Mouse (Mus musculus) stomach, postnatal 0 days (tissue): ENCODE results near the gene Pjvk. TPM values are rescaled to one million over a fixed set of nuclear protein-coding genes. Genes with fewer than 3 reads are reported as not detected.

Experiments
- ATAC-seq: fragments of 200-750 bp; cut with Nextera tagmentation; 2 replicates; pipeline ENCODE4 v1.8.0; 2017; ENCODE audit not compliant: low FRiP score, low TSS enrichment
- DNase-seq: peaks from one replicate; pipeline ENCODE4 v3.0.0-alpha.2; 2016; ENCODE audit warnings: low spot score
- H3K27ac ChIP-seq: fragments of 300-500 bp; sonication (generic); replicated peaks from 2 replicates; pipeline ENCODE4 v1.5.1; 2014; ENCODE audit warnings: mild to moderate bottlenecking, control low read depth
- H3K27me3 ChIP-seq: fragments of 300-500 bp; sonication (generic); 2 replicates; pipeline ENCODE4 v1.6.1; 2014; ENCODE audit warnings: low read length; ENCODE audit not compliant: control insufficient read depth, insufficient read depth
- H3K36me3 ChIP-seq: fragments of 300-500 bp; sonication (generic); 2 replicates; pipeline ENCODE4 v1.6.1; 2014; ENCODE audit warnings: low read length, mixed read lengths; ENCODE audit not compliant: control insufficient read depth, insufficient read depth
- H3K4me1 ChIP-seq: fragments of 300-500 bp; sonication (generic); replicated peaks from 2 replicates; pipeline ENCODE4 v1.6.1; 2014; ENCODE audit warnings: antibody characterized with exemption; ENCODE audit not compliant: control insufficient read depth, insufficient read depth
- H3K4me2 ChIP-seq: fragments of 300-500 bp; sonication (generic); replicated peaks from 2 replicates; pipeline ENCODE4 v1.6.1; 2014; ENCODE audit warnings: low read depth, mild to moderate bottlenecking, control low read depth, moderate library complexity
- H3K4me3 ChIP-seq: fragments of 300-500 bp; sonication (generic); 2 replicates; pipeline ENCODE4 v1.5.1; 2014; ENCODE audit warnings: low read depth, low read length, control low read depth
- H3K9ac ChIP-seq: fragments of 300-500 bp; sonication (generic); 2 replicates; pipeline ENCODE4 v1.6.1; 2014; ENCODE audit warnings: mild to moderate bottlenecking, low read length, control low read depth, mixed read lengths
- H3K9me3 ChIP-seq: fragments of 300-500 bp; sonication (generic); 2 replicates; pipeline ENCODE4 v1.6.1; 2016; ENCODE audit warnings: low read length; ENCODE audit not compliant: control insufficient read depth
- CTCF ChIP-seq: IDR thresholded peaks from 2 replicates; pipeline ENCODE4 v1.5.1; 2016; ENCODE audit warnings: antibody characterized with exemption, low read depth, mild to moderate bottlenecking, moderate library complexity
- EP300 ChIP-seq: optimal IDR thresholded peaks from 2 replicates; pipeline ENCODE3; 2016; ENCODE audit warnings: antibody characterized with exemption
- WGBS: fragments of 180-500 bp; shearing (Covaris S2); extraction: QIAGEN DNeasy Blood & Tissue Kit; methylation state at CpG from one replicate; pipeline ENCODE4 v1.1.7; 2014; 5-methylcytosine and 5-hydroxymethylcytosine counted together
- polyA plus RNA-seq: library from polyadenylated mRNA; unstranded; fragments of >200 nt; fragmentation: Nextera tagmentation; extraction: Ambion mirVana; gene quantifications from 2 replicates; pipeline ENCODE4 v1.2.1, GENCODE M21; 2015

The Pjvk gene
- polyA plus RNA-seq, 1 experiment from 2014 or later = 0.21 TPM

GRCm38 (mm10) chr2:76675451-76675850 is 27.2 kb downstream of the Pjvk start:
- no peaks in the 10 kb centered on the region for H3K36me3 ChIP-seq
- ATAC-seq (peak; percentile 53), DNase-seq (no peak)
- peak overlapping the region; percentile 78 for H3K27ac ChIP-seq
- H3K9me3 ChIP-seq = no peaks in the 10 kb centered on the region
- H3K4me3 ChIP-seq = peak overlapping the region; percentile 76
- TF ChIP-seq EP300 (no peak), CTCF (no peak)
- H3K9ac ChIP-seq = peak overlapping the region; percentile 94
- H3K27me3 ChIP-seq = no peaks in the 10 kb centered on the region
- H3K4me2 ChIP-seq = peak overlapping the region; percentile 75
- 2% methylated on average over 41 of the region's 44 CpGs for WGBS
- H3K4me1 ChIP-seq = no peaks in the 10 kb centered on the region

DNA sequence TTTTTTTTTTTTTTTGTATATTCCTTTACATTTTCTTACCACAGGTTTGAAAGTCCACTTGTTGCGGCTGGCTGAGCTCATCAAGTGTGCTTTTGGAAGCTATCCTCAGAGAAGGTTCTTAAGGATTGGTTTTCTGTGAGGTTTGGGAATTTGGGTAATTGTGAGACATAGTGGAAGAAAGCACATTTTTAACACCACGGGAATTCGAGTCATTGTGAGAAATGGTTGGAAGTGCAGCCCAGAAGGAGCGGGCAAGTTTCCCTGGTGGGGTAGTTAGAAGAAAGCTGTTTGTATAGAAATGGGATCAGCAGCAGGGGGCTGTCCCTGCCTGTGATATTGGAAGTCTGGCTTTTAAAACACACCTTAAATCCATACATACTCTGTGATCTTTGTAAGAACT is 27.7 kb downstream of the Pjvk start:
- Histone ChIP-seq H3K9ac (peak overlapping the region; percentile 94; the same call in 1 of the 2 replicates), H3K4me1 (no peaks in the 10 kb centered on the region), H3K36me3 (no peaks in the 10 kb centered on the region), H3K9me3 (no peaks in the 10 kb centered on the region), H3K4me2 (peak overlapping the region; percentile 75), H3K27ac (no peak overlapping the region), H3K27me3 (no peaks in the 10 kb centered on the region), H3K4me3 (peak overlapping the region; percentile 76)
- TF ChIP-seq CTCF (no peak), EP300 (no peak)
- no peak for DNase-seq
- no peak for ATAC-seq
- 11% methylated on average over 4 of the region's 4 CpGs for WGBS

DNA sequence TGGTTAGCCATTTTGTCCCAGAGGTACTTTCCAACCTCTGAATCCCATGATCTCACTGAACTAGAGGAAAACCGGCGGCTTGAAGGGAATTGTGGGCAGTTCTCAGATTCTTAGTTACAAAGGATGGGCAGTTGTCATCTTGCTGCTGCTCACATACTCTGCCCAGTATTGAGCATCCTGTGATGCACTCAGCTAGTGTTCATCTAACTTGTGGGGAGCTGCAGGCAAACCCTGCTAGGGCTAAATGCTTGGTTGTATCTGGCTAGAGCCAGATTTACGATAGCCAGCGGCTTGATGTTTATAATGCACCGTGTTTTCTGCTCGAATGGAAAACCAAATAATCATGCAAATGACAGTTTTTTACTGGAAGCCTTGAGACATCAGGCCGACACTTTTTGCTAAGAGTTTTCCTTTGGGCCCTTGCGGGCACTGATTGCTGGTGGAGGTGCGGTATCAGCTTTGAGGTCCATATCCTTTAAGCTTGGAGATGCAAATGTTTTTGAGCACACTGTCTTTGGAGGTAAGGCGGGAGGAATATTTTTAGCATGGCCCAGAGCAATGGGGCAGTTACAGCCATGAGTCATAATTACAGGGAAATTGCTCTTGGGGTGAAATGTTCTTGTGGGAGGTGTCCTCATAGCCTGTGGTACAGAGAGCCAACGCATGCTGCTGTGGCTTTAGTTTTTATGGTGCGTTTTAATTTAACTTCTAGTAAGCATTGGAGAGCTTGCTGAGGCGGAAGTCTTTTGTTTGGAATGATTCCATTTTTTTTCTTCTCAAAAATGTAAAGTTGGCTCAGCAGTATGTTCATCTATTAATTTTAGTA is 28.3 kb downstream of the Pjvk start:
- DNase-seq (no peak), ATAC-seq (no peak)
- Histone ChIP-seq H3K4me2 (peak overlapping the region; percentile 75), H3K27me3 (no peaks in the 10 kb centered on the region), H3K9me3 (no peaks in the 10 kb centered on the region), H3K27ac (no peak overlapping the region), H3K4me1 (no peaks in the 10 kb centered on the region), H3K9ac (no peak overlapping the region), H3K36me3 (no peaks in the 10 kb centered on the region), H3K4me3 (no peak overlapping the region)
- WGBS = 45% methylated on average over 13 of the region's 13 CpGs
- TF ChIP-seq CTCF = no peak
- no peak for TF ChIP-seq EP300

DNA sequence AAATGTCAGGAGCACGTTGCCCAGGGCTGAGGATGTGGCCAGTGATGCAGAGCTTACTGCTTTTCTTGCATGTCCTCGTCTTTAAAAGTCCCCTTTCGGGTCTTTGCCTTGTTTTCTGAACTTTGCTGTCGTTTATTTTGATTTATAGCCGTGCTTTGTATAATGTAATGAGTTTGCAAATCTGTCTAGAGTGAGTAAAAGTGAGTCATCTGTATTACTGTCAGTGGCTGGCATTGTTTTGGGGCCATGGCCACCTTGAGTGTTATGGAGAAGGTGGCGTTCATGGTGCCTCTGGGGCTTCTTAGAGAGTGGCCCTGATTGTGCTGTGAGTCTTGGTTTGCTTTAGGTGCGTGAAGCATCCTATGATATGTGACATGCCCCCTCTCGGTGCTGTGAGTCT is 34.0 kb downstream of the Pjvk start:
- no peak overlapping the region for H3K27ac ChIP-seq
- peaks cover 8% of the 10 kb centered on the region for H3K36me3 ChIP-seq
- 82% methylated on average over 8 of the region's 8 CpGs for WGBS
- ATAC-seq (no peak), DNase-seq (no peak)
- H3K4me3 ChIP-seq = no peak overlapping the region
- H3K27me3 ChIP-seq = no peaks in the 10 kb centered on the region
- no peak for TF ChIP-seq EP300
- no peak for TF ChIP-seq CTCF
- H3K9me3 ChIP-seq = no peaks in the 10 kb centered on the region
- H3K4me2 ChIP-seq = no peak overlapping the region
- no peaks in the 10 kb centered on the region for H3K4me1 ChIP-seq
- H3K9ac ChIP-seq = no peak overlapping the region

DNA sequence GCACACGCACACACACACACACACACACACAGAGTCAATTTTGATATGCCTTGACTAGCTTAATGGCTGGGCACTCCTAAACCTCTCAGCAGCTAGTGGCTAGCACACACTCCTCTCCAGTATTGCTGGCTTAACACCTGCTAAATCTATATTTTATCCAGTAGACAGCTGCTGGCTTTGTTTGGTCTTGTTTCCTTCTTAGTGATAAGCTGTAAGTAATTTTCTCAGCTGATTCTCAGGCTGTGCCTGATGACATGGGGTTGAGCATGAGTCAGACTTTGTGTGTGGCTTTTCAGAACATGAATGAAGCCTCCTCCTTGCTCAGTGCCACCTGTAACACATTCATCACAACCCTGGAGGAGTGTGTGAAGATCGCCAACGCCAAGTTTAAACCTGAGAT is 38.7 kb downstream of the Pjvk start:
- H3K27me3 ChIP-seq = no peaks in the 10 kb centered on the region
- no peaks in the 10 kb centered on the region for H3K4me1 ChIP-seq
- H3K9me3 ChIP-seq = no peaks in the 10 kb centered on the region
- 65% methylated on average over 3 of the region's 3 CpGs for WGBS
- TF ChIP-seq EP300 = no peak
- no peak for TF ChIP-seq CTCF
- H3K4me3 ChIP-seq = no peak overlapping the region
- DNase-seq = no peak
- H3K36me3 ChIP-seq = peaks cover 10% of the 10 kb centered on the region
- ATAC-seq = peak; percentile 66
- no peak overlapping the region for H3K27ac ChIP-seq
- no peak overlapping the region for H3K9ac ChIP-seq
- H3K4me2 ChIP-seq = no peak overlapping the region

- Histone ChIP-seq H3K36me3 (peaks cover 14% of the 10 kb centered on the region), H3K9ac (no peak overlapping the region), H3K4me2 (no peak overlapping the region), H3K9me3 (no peaks in the 10 kb centered on the region), H3K27me3 (no peaks in the 10 kb centered on the region), H3K4me3 (no peak overlapping the region), H3K27ac (no peak overlapping the region), H3K4me1 (no peaks in the 10 kb centered on the region)
- DNase-seq (no peak), ATAC-seq (no peak)
- WGBS = 61% methylated on average over 3 of the region's 3 CpGs
- TF ChIP-seq CTCF = no peak
- no peak for TF ChIP-seq EP300
Measured at GRCm38 (mm10) chr2:76687608-76688007, 39.3 kb downstream of the Pjvk start.
